ENCODE assay signal across 8 mouse cellular contexts in genomic region chr1:34749161-34750040, GRCm38 (mm10).
DNase-seq lines count a peak whose midpoint lies in the region; ATAC-seq and TF ChIP-seq lines count a peak whose summit lies in the region.

No protein-coding gene starts in this region.

- TF ChIP-seq POLR2A in kidney, adult 2 months (IDR thresholded peaks at IDR 0.05; ENCODE audit: low read depth, low read length) = no peak

- H3K4me3 ChIP-seq in kidney, embryonic 14.5 days (ENCODE audit: low read length) = no peak overlapping the region; the same call in 1 of the 2 replicates
- H3K4me3 ChIP-seq in kidney, adult 2 months (ENCODE audit: insufficient read depth, low read depth, low read length) = no peak overlapping the region
- peak overlapping the region; percentile 80 for H3K4me3 ChIP-seq in midbrain, embryonic 13.5 days (replicated peaks)

- H3K9ac ChIP-seq in kidney, embryonic 14.5 days (ENCODE audit: low read depth, low read length) = no peak overlapping the region
- peak overlapping the region; percentile 84; the same call in 1 of the 2 replicates for H3K9ac ChIP-seq in midbrain, embryonic 13.5 days (replicated peaks)

- peak overlapping the region; percentile 99; the same call in 1 of the 2 replicates for H3K4me2 ChIP-seq in kidney, embryonic 14.5 days (replicated peaks; ENCODE audit: low read depth, low read length)
- H3K4me2 ChIP-seq in midbrain, embryonic 13.5 days (replicated peaks) = peak overlapping the region; percentile 94

- 0 out of 2 replicates have a peak, but pooled peaks have one; percentile 20 for ATAC-seq in kidney, embryonic 14.5 days (ENCODE audit: low FRiP score, low TSS enrichment)
- peak; percentile 25 for ATAC-seq in midbrain, embryonic 13.5 days

- H3K9me3 ChIP-seq in kidney, embryonic 14.5 days (ENCODE audit: control insufficient read depth, low read length) = no peaks in the 10 kb centered on the region
- no peaks in the 10 kb centered on the region for H3K9me3 ChIP-seq in midbrain, embryonic 13.5 days

- H3K4me1 ChIP-seq in kidney, embryonic 14.5 days (ENCODE audit: control insufficient read depth, insufficient read depth, low read length) = 0 out of 2 replicates have a peak, but pooled peaks cover 3% of the 10 kb centered on the region
- no peaks in the 10 kb centered on the region for H3K4me1 ChIP-seq in kidney, adult 2 months (ENCODE audit: control insufficient read depth, insufficient read depth, low read length)
- H3K4me1 ChIP-seq in midbrain, embryonic 13.5 days (replicated peaks) = peaks cover 23% of the 10 kb centered on the region

- DNase-seq in kidney, adult 2 months = no peak
- DNase-seq in cerebellum, adult 8-10 months = peak; percentile 47
- DNase-seq in forelimb bud, embryonic 11.5 days (ENCODE audit: low read depth, low spot score) = peak; percentile 49
- DNase-seq in gastrocnemius, postnatal 25 days = no peak
- DNase-seq in spleen, adult 12 weeks (ENCODE audit: low spot score) = no peak
- no peak for DNase-seq in lung, adult 18-20 months

- no peak overlapping the region for H3K27ac ChIP-seq in kidney, embryonic 14.5 days (ENCODE audit: low read depth, low read length)
- H3K27ac ChIP-seq in kidney, adult 2 months (ENCODE audit: insufficient read depth, low read depth, low read length) = no peak overlapping the region
- H3K27ac ChIP-seq in midbrain, embryonic 13.5 days = no peak overlapping the region

- H3K27me3 ChIP-seq in kidney, embryonic 14.5 days (ENCODE audit: control insufficient read depth, insufficient read depth, low read length) = peaks cover 48% of the 10 kb centered on the region
- no peaks in the 10 kb centered on the region for H3K27me3 ChIP-seq in kidney, adult 2 months (replicated peaks; ENCODE audit: control insufficient read depth, insufficient read depth, low read length)
- peaks cover 51% of the 10 kb centered on the region for H3K27me3 ChIP-seq in midbrain, embryonic 13.5 days

- H3K36me3 ChIP-seq in kidney, embryonic 14.5 days (ENCODE audit: control insufficient read depth, insufficient read depth, low read length) = no peaks in the 10 kb centered on the region
- H3K36me3 ChIP-seq in kidney, adult 2 months (ENCODE audit: control insufficient read depth, insufficient read depth, low read length) = no peaks in the 10 kb centered on the region
- H3K36me3 ChIP-seq in midbrain, embryonic 13.5 days = no peaks in the 10 kb centered on the region

- WGBS in kidney, embryonic 14.5 days = 8% methylated on average over 14 of the region's 14 CpGs
- WGBS in kidney, adult 2 months = 11% methylated on average over 14 of the region's 14 CpGs
- WGBS in midbrain, embryonic 13.5 days = 14% methylated on average over 14 of the region's 14 CpGs

- TF ChIP-seq CTCF in kidney, adult 2 months (conservative IDR thresholded peaks at IDR 0.05; ENCODE audit: insufficient read depth, insufficient read length, low read depth, low read length) = no peak

Comparison
In these comparisons a context has a peak if more than half of its experiments do, and no peak if none do; other contexts are left out.
1. DNase-seq: peak in cerebellum, adult 8-10 months (single experiment) and forelimb bud, embryonic 11.5 days (single experiment); none in kidney, adult 2 months (single experiment), gastrocnemius, postnatal 25 days (single experiment), spleen, adult 12 weeks (single experiment) and lung, adult 18-20 months (0 of 2).